Mouse (Mus musculus) lung, postnatal 0 days (tissue): ENCODE data around the gene Dapp1. TPM values are rescaled to one million over a fixed set of nuclear protein-coding genes. Genes with fewer than 3 reads are reported as not detected.

Experiments used
- ATAC-seq: fragments of 200-750 bp; cut with Nextera tagmentation; 2 replicates; pipeline ENCODE4 v1.8.0; 2017; ENCODE audit warnings: moderate library complexity
- DNase-seq: peaks from one replicate; pipeline ENCODE4 v3.0.0-alpha.2; 2016; ENCODE audit warnings: low spot score
- H3K27ac ChIP-seq: fragments of 300-500 bp; sonication (generic); 2 replicates; pipeline ENCODE4 v1.5.1; 2014; ENCODE audit warnings: antibody characterized with exemption, mild to moderate bottlenecking, low read length, mixed read lengths
- H3K27me3 ChIP-seq: fragments of 300-500 bp; sonication (generic); replicated peaks from 2 replicates; pipeline ENCODE4 v1.6.1; 2014; ENCODE audit warnings: low read length, mixed read lengths; ENCODE audit not compliant: insufficient read depth
- H3K36me3 ChIP-seq: fragments of 300-500 bp; sonication (generic); 2 replicates; pipeline ENCODE4 v1.6.1; 2014; ENCODE audit warnings: low read length, mixed read lengths; ENCODE audit not compliant: insufficient read depth
- H3K4me1 ChIP-seq: fragments of 300-500 bp; sonication (generic); 2 replicates; pipeline ENCODE4 v1.6.1; 2014; ENCODE audit warnings: antibody characterized with exemption, low read depth, low read length, mixed read lengths; ENCODE audit not compliant: insufficient read depth
- H3K4me2 ChIP-seq: fragments of 300-500 bp; sonication (generic); replicated peaks from 2 replicates; pipeline ENCODE4 v1.6.1; 2014; ENCODE audit warnings: low read depth, mild to moderate bottlenecking, low read length, moderate library complexity, mixed read lengths
- H3K4me3 ChIP-seq: fragments of 300-500 bp; sonication (generic); 2 replicates; pipeline ENCODE4 v1.5.1; 2014; ENCODE audit warnings: low read depth, low read length
- H3K9ac ChIP-seq: fragments of 300-500 bp; sonication (generic); replicated peaks from 2 replicates; pipeline ENCODE4 v1.6.1; 2014; ENCODE audit warnings: low read depth, mild to moderate bottlenecking
- H3K9me3 ChIP-seq: fragments of 300-500 bp; sonication (generic); 2 replicates; pipeline ENCODE4 v1.6.1; 2016; ENCODE audit warnings: low read length, mixed read lengths
- CTCF ChIP-seq: IDR thresholded peaks from 2 replicates; pipeline ENCODE4 v1.5.1; 2016; ENCODE audit warnings: antibody characterized with exemption, mild to moderate bottlenecking
- EP300 ChIP-seq: IDR thresholded peaks from 2 replicates; pipeline ENCODE4 v1.6.1; 2016; ENCODE audit warnings: antibody characterized with exemption, mild to moderate bottlenecking, control low read depth
- WGBS: fragments of 180-500 bp; shearing (Covaris S2); extraction: QIAGEN DNeasy Blood & Tissue Kit; methylation state at CpG from one replicate; pipeline ENCODE4 v1.1.7; 2014; 5-methylcytosine and 5-hydroxymethylcytosine counted together
- polyA plus RNA-seq: library from polyadenylated mRNA; unstranded; fragments of >200 nt; fragmentation: Nextera tagmentation; extraction: Ambion mirVana; gene quantifications from 2 replicates; pipeline ENCODE4 v1.2.1, GENCODE M21; 2015

Dapp1 gene
- polyA plus RNA-seq, 1 experiment from 2014 or later: 8.9 TPM

DNA sequence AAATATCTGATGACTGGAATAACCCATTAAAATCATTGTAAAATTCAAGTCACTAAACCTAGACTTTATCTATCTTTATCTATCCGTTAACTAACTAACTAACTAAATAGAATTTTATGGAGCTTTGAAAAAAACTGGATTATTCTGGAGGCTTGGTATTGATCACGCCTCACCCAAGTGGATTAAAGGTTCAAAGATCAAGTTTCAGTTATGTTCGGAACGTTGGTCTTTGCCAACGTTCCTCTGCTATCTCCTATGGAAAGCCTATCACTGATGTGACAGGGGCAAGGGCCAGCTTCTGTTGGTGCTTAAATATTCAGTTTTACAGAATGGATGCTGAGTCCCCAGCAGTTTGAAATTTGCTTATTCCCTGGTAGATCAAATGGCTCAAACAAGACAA, 3.1 kb downstream of the Dapp1 start:
- Histone ChIP-seq H3K4me1 (peaks cover 4% of the 10 kb centered on the region; the same call in 1 of the 2 replicates), H3K36me3 (no peaks in the 10 kb centered on the region), H3K27me3 (no peaks in the 10 kb centered on the region), H3K9ac (no peak overlapping the region), H3K27ac (no peak overlapping the region), H3K9me3 (no peaks in the 10 kb centered on the region), H3K4me3 (no peak overlapping the region), H3K4me2 (no peak overlapping the region)
- TF ChIP-seq CTCF: no peak
- no peak for ATAC-seq
- 69% methylated on average over 5 of the region's 5 CpGs for WGBS
- no peak for DNase-seq

DNA sequence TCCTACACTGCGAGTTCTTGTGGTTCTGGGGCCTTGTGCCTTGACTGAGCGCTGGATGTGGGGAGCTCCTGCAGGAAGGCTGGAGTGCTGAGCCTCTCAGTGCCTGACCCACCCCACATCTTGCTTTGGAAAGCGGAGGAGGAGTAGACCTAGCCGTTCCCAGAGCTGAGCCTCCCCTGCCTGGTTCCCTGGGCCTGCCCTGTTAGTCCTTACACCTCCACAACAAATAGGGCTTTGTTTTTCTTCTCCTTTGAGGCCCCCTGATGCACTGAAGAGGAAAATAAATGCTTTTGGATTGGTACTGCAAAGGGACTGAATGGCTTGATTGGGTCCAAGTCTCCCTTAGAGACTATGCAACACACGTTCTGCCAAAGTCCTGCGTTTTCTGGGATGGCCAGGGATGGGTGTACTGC, 3.7 kb downstream of the Dapp1 start:
- no peak overlapping the region for H3K9ac ChIP-seq
- H3K4me2 ChIP-seq: no peak overlapping the region
- no peak for TF ChIP-seq CTCF
- no peak for TF ChIP-seq EP300
- ATAC-seq (no peak), DNase-seq (no peak)
- no peaks in the 10 kb centered on the region for H3K9me3 ChIP-seq
- no peak overlapping the region for H3K4me3 ChIP-seq
- 73% methylated on average over 6 of the region's 6 CpGs for WGBS
- H3K27me3 ChIP-seq: no peaks in the 10 kb centered on the region
- peaks cover 4% of the 10 kb centered on the region; the same call in 1 of the 2 replicates for H3K4me1 ChIP-seq
- H3K36me3 ChIP-seq: no peaks in the 10 kb centered on the region
- H3K27ac ChIP-seq: no peak overlapping the region

DNA sequence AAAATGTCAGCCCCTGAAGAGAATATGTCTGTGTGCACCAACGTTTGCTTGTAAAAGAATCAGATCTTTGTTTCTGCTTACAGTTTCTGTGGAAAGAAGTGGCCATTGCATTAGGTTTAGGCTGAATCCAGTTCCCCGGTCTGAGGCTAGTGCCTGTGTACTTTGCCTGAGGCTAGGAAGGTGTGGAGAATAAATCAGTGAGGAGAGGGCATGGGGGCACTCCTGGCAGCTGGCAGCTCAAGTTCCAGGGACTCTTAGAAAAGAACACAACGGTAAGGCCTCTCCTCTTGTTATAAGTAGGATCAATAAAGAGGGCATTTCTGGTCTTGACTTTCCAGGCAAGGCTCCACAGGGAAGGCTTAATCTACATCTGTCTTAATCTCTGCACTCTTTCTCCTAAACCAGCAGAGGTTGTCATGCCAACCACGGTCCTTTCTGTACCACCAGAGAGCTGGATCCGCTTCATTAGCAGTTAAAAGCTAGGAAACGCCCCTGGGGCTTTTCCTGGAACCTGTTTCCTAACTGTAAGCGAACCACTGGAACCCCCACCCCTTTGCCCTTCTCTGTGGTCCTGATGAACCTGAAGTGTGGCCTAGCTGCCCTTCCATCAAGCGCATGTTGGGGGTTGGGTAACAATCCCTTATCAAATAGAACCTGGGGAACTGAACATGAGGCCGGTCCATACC, 4.3 kb downstream of the Dapp1 start:
- ATAC-seq: no peak

GRCm38 (mm10) chr3:137975856-137976423, 5.4 kb downstream of the Dapp1 start:
- TF ChIP-seq CTCF (no peak), EP300 (no peak)
- Histone ChIP-seq H3K36me3 (no peaks in the 10 kb centered on the region), H3K4me1 (peaks cover 4% of the 10 kb centered on the region; the same call in 1 of the 2 replicates), H3K27ac (no peak overlapping the region), H3K27me3 (no peaks in the 10 kb centered on the region), H3K4me3 (no peak overlapping the region), H3K9me3 (no peaks in the 10 kb centered on the region), H3K9ac (no peak overlapping the region), H3K4me2 (no peak overlapping the region)
- DNase-seq (no peak), ATAC-seq (no peak)
- WGBS: 87% methylated on average over 17 of the region's 17 CpGs

More for the DNA sequence above, 4.3 kb downstream of the Dapp1 start:
- no peak overlapping the region for H3K9ac ChIP-seq
- H3K27me3 ChIP-seq: no peaks in the 10 kb centered on the region
- H3K4me3 ChIP-seq: no peak overlapping the region
- H3K27ac ChIP-seq: no peak overlapping the region
- H3K4me1 ChIP-seq: peaks cover 4% of the 10 kb centered on the region; the same call in 1 of the 2 replicates
- TF ChIP-seq EP300: no peak
- TF ChIP-seq CTCF: no peak
- H3K9me3 ChIP-seq: no peaks in the 10 kb centered on the region
- no peak overlapping the region for H3K4me2 ChIP-seq
- WGBS: 68% methylated on average over 9 of the region's 9 CpGs
- no peaks in the 10 kb centered on the region for H3K36me3 ChIP-seq
- no peak for DNase-seq

GRCm38 (mm10) chr3:137975435-137975834, 5.9 kb downstream of the Dapp1 start:
- WGBS: 84% methylated on average over 7 of the region's 7 CpGs
- Histone ChIP-seq H3K9ac (no peak overlapping the region), H3K27ac (no peak overlapping the region), H3K9me3 (no peaks in the 10 kb centered on the region), H3K4me2 (no peak overlapping the region), H3K27me3 (no peaks in the 10 kb centered on the region), H3K4me3 (no peak overlapping the region), H3K4me1 (peaks cover 3% of the 10 kb centered on the region; the same call in 1 of the 2 replicates), H3K36me3 (no peaks in the 10 kb centered on the region)
- no peak for ATAC-seq
- no peak for DNase-seq
- no peak for TF ChIP-seq EP300
- no peak for TF ChIP-seq CTCF

DNA sequence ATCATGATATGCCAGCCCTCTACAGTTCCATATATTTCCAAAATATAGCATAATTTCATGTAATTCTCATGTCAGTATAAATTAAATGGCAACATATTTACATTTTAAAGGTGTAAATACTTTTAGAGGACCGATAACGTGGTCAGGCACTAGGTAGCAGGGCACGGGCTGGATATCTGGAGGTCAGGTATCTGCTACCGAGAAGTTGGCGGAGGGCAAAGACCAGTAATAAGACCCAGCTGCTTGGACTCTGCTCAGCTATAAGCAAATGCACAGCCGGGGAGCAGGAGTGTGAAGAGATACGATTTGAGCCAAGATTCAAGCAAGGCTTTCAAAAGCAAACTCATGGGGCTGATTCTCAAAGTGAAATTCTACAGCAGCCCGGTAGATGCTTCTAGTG, 7.0 kb downstream of the Dapp1 start:
- TF ChIP-seq CTCF (no peak), EP300 (no peak)
- Histone ChIP-seq H3K27ac (no peak overlapping the region), H3K36me3 (no peaks in the 10 kb centered on the region), H3K27me3 (no peaks in the 10 kb centered on the region), H3K4me1 (no peaks in the 10 kb centered on the region; the same call in 1 of the 2 replicates), H3K9me3 (no peaks in the 10 kb centered on the region), H3K9ac (no peak overlapping the region), H3K4me2 (no peak overlapping the region), H3K4me3 (no peak overlapping the region)
- ATAC-seq (no peak), DNase-seq (no peak)
- 66% methylated on average over 8 of the region's 8 CpGs for WGBS
